Mouse (Mus musculus): ENCODE data around the gene Bex1. TPM values are rescaled to one million over a fixed set of nuclear protein-coding genes. Genes with fewer than 3 reads are reported as not detected.
"Not testable (repeated sequence)": the region's sequence is repeated elsewhere in the genome, so short reads cannot be mapped to it uniquely, and the experiment has no call there.

Gene Bex1
- total RNA-seq (2014; rRNA removed) (38.9 and 58.8 TPM in 2 replicates), polyA plus RNA-seq (2015; fragmentation: Nextera tagmentation; extraction: Ambion mirVana) (272 and 279 TPM in 2 replicates)

- not testable (repeated sequence) for H3K9me3 ChIP-seq (ENCODE audit: low read length); H3K27ac ChIP-seq; H3K27me3 ChIP-seq (ENCODE audit: insufficient read depth, low read length); DNase-seq (ENCODE audit: low spot score); H3K36me3 ChIP-seq (ENCODE audit: insufficient read depth, low read length); H3K4me1 ChIP-seq (ENCODE audit: insufficient read depth, low read length)
- 42% methylated on average over 11 of the region's 67 CpGs for WGBS
- peak within 1 kb of the TSS; percentile 36 for H3K4me3 ChIP-seq (ENCODE audit: low read length)
- H3K9ac ChIP-seq (replicated peaks; ENCODE audit: low read length): 0 out of 2 replicates have a peak within 1 kb of the TSS, but pooled peaks have one; percentile 28
- peak; percentile 92 for ATAC-seq
- peak within 1 kb of the TSS; percentile 43 for H3K4me2 ChIP-seq (ENCODE audit: low read depth, low read length)
Measured at GRCm38 (mm10) chrX:136214729-136215677, at the start of gene Bex1, which contains the start of gene Tceal7. Gene Bex1, minus strand, starts transcription at chrX:136215513. Gene Tceal7, plus strand, starts transcription at chrX:136214779.

GRCm38 (mm10) chrX:136252023-136252729 lies 36.9 kb upstream of the Bex1 start:
- WGBS: 71% methylated on average over 6 of the region's 6 CpGs

GRCm38 (mm10) chrX:136249671-136250070 lies 34.4 kb upstream of the Bex1 start:
- H3K27me3 ChIP-seq (ENCODE audit: insufficient read depth, low read length): no peaks in the 10 kb centered on the region
- no peak overlapping the region for H3K4me2 ChIP-seq (ENCODE audit: low read depth, low read length)
- H3K36me3 ChIP-seq (ENCODE audit: insufficient read depth, low read length): no peaks in the 10 kb centered on the region
- TF ChIP-seq CTCF (IDR thresholded peaks at IDR 0.05; ENCODE audit: low read depth): no peak
- ATAC-seq (no peak), DNase-seq (ENCODE audit: low spot score) (no peak)
- H3K27ac ChIP-seq: no peak overlapping the region
- H3K9ac ChIP-seq (replicated peaks; ENCODE audit: low read length): no peak overlapping the region
- H3K9me3 ChIP-seq (ENCODE audit: low read length): no peaks in the 10 kb centered on the region
- no peaks in the 10 kb centered on the region for H3K4me1 ChIP-seq (ENCODE audit: insufficient read depth, low read length)
- no peak overlapping the region for H3K4me3 ChIP-seq (ENCODE audit: low read length)
- WGBS: 82% methylated on average over 7 of the region's 7 CpGs

More at GRCm38 (mm10) chrX:136252023-136252729, 36.9 kb upstream of the Bex1 start:
- Histone ChIP-seq H3K27ac (no peak overlapping the region), H3K4me2 (ENCODE audit: low read depth, low read length) (no peak overlapping the region), H3K36me3 (ENCODE audit: insufficient read depth, low read length) (no peaks in the 10 kb centered on the region), H3K9me3 (ENCODE audit: low read length) (no peaks in the 10 kb centered on the region), H3K4me3 (ENCODE audit: low read length) (no peak overlapping the region), H3K27me3 (ENCODE audit: insufficient read depth, low read length) (no peaks in the 10 kb centered on the region), H3K4me1 (ENCODE audit: insufficient read depth, low read length) (no peaks in the 10 kb centered on the region), H3K9ac (replicated peaks; ENCODE audit: low read length) (no peak overlapping the region)
- TF ChIP-seq CTCF (IDR thresholded peaks at IDR 0.05; ENCODE audit: low read depth): no peak
- DNase-seq (ENCODE audit: low spot score) (no peak), ATAC-seq (no peak)

- H3K4me2 ChIP-seq (ENCODE audit: low read depth, low read length): no peak overlapping the region
- no peak overlapping the region for H3K27ac ChIP-seq
- ATAC-seq (no peak), DNase-seq (ENCODE audit: low spot score) (no peak)
- TF ChIP-seq CTCF (IDR thresholded peaks at IDR 0.05; ENCODE audit: low read depth): no peak
- no peaks in the 10 kb centered on the region for H3K36me3 ChIP-seq (ENCODE audit: insufficient read depth, low read length)
- WGBS: 72% methylated on average over 6 of the region's 6 CpGs
- H3K27me3 ChIP-seq (ENCODE audit: insufficient read depth, low read length): no peaks in the 10 kb centered on the region
- H3K4me3 ChIP-seq (ENCODE audit: low read length): no peak overlapping the region
- no peaks in the 10 kb centered on the region for H3K4me1 ChIP-seq (ENCODE audit: insufficient read depth, low read length)
- no peak overlapping the region for H3K9ac ChIP-seq (replicated peaks; ENCODE audit: low read length)
- no peaks in the 10 kb centered on the region for H3K9me3 ChIP-seq (ENCODE audit: low read length)
Measured at GRCm38 (mm10) chrX:136248811-136249210, 33.5 kb upstream of the Bex1 start.

GRCm38 (mm10) chrX:136245521-136246071 lies 30.3 kb upstream of the Bex1 start:
- H3K9ac ChIP-seq (replicated peaks; ENCODE audit: low read length): peak overlapping the region; percentile 63
- no peaks in the 10 kb centered on the region for H3K36me3 ChIP-seq (ENCODE audit: insufficient read depth, low read length)
- H3K9me3 ChIP-seq (ENCODE audit: low read length): no peaks in the 10 kb centered on the region
- no peak for TF ChIP-seq CTCF (IDR thresholded peaks at IDR 0.05; ENCODE audit: low read depth)
- 26% methylated on average over 15 of the region's 15 CpGs for WGBS
- H3K27ac ChIP-seq: peak overlapping the region; percentile 71
- no peaks in the 10 kb centered on the region for H3K4me1 ChIP-seq (ENCODE audit: insufficient read depth, low read length)
- H3K27me3 ChIP-seq (ENCODE audit: insufficient read depth, low read length): no peaks in the 10 kb centered on the region
- H3K4me2 ChIP-seq (ENCODE audit: low read depth, low read length): peak overlapping the region; percentile 55
- DNase-seq (ENCODE audit: low spot score): peak; percentile 60
- ATAC-seq: peak; percentile 79
- H3K4me3 ChIP-seq (ENCODE audit: low read length): peak overlapping the region; percentile 52

GRCm38 (mm10) chrX:136244574-136245229 lies 29.4 kb upstream of the Bex1 start, which contains the start of gene Tceal9:
Gene Tceal9, plus strand, starts transcription at chrX:136245079.
- TF ChIP-seq CTCF (IDR thresholded peaks at IDR 0.05; ENCODE audit: low read depth): no peak
- Histone ChIP-seq H3K9ac (replicated peaks; ENCODE audit: low read length) (peak within 1 kb of the TSS; percentile 63), H3K36me3 (ENCODE audit: insufficient read depth, low read length) (no peaks in the 10 kb centered on the region), H3K4me2 (ENCODE audit: low read depth, low read length) (peak within 1 kb of the TSS; percentile 55), H3K4me1 (ENCODE audit: insufficient read depth, low read length) (no peaks in the 10 kb centered on the region), H3K27me3 (ENCODE audit: insufficient read depth, low read length) (no peaks in the 10 kb centered on the region), H3K9me3 (ENCODE audit: low read length) (no peaks in the 10 kb centered on the region), H3K27ac (peak within 1 kb of the TSS; percentile 71), H3K4me3 (ENCODE audit: low read length) (peak within 1 kb of the TSS; percentile 52)
- ATAC-seq: peak; percentile 94
- DNase-seq (ENCODE audit: low spot score): peak; percentile 89
- 27% methylated on average over 20 of the region's 20 CpGs for WGBS
